Mouse (Mus musculus): ENCODE data around the gene Zkscan4.

Gene Zkscan4

GRCm38 (mm10) chr13:21530136-21530535 lies 51.4 kb downstream of the Zkscan4 start:
- no peak for DNase-seq

- peak; percentile 88 to 92 for DNase-seq
Observed at GRCm38 (mm10) chr13:21530781-21531201, 52.1 kb downstream of the Zkscan4 start, which contains the start of gene Zkscan8. Zkscan8 (minus strand) TSS chr13:21531120.
